Mouse (Mus musculus): Measurements from ENCODE around the gene Bbof1. TPM values are rescaled to one million over a fixed set of nuclear protein-coding genes. Genes with fewer than 3 reads are reported as not detected.

Gene Bbof1
- polyA plus RNA-seq, 1 experiment from 2014 or later = 0.80 TPM

DNA sequence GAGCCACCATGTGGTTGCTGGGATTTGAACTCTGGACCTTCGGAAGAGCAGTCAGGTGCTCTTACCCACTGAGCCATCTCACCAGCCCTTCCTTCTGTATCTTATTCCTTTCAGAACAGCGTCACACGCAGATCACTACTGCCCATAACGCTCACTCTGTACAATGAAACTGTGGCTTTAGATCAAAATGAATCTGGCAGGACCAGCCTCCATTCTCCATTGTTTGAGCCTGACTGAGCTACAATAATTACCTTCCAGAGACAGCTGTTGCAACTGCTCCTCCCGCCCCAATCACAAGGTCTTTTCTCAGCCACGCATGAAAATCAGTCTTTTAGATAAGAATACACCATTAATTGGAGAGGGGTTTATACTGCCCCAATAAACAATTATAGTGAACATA is 4.3 kb upstream of the Bbof1 start:
- Histone ChIP-seq H3K4me2 (replicated peaks) (no peak overlapping the region), H3K4me3 (replicated peaks) (no peak overlapping the region), H3K27ac (no peak overlapping the region), H3K9ac (no peak overlapping the region), H3K9me3 (no peaks in the 10 kb centered on the region), H3K27me3 (replicated peaks) (no peaks in the 10 kb centered on the region), H3K4me1 (replicated peaks) (0 out of 2 replicates have a peak, but pooled peaks cover 11% of the 10 kb centered on the region), H3K36me3 (no peaks in the 10 kb centered on the region)
- no peak for ATAC-seq
- WGBS = 78% methylated on average over 6 of the region's 6 CpGs

- 55% methylated on average over 4 of the region's 4 CpGs for WGBS
- no peak overlapping the region for H3K4me2 ChIP-seq (replicated peaks)
Measured at GRCm38 (mm10) chr12:84407259-84407658, 1.6 kb upstream of the Bbof1 start.

DNA sequence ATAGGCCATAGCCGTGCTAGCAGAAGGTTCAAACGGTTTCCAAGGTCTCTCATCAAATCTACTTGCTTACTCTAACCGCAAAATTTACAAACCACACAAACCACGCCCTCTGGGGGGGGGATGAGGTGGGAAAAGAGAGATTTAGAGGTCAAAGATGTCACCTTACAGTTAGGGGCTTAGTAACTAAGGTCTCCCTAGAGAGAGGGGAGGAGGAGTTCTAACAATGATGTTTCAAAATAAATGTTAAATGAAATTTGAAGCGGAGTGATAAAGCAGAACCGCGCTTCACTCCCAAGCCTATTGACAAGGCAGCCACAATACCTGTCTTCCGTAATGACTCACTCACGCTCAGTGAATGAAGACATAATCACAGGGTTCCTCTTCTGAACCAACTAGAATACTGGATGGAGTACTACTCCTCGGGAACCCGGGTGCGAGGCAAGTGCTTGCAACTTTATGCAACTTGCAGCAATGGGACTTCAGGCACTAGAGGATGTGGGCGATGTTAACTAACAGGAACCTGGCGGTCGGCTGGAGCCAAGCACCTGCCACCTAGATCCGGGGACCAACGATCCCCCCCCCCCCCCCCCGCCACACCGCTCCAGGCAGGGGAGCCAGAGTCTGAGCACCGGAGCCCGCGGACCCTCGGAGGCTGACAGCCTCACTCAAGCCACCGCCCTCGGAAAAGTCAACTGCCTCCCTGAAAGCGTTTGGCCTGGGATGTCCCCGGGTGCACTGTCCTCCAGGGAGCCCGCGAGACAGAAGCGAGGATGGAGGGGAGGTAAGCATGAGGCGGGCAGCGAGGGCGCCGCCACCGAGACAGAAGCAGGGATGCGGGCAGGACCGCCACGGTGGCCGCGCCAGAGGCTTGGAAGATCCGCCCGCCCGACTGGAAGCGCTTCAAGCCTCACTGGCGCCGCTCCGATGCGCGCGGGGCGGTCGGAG is 725 bp upstream of the Bbof1 start:
- Histone ChIP-seq H3K9ac (peak overlapping the region; percentile 83), H3K4me2 (replicated peaks) (peak overlapping the region; percentile 91), H3K4me3 (replicated peaks) (peak overlapping the region; percentile 83), H3K27me3 (replicated peaks) (no peaks in the 10 kb centered on the region), H3K36me3 (no peaks in the 10 kb centered on the region), H3K9me3 (no peaks in the 10 kb centered on the region), H3K27ac (peak overlapping the region; percentile 87), H3K4me1 (replicated peaks) (0 out of 2 replicates have a peak, but pooled peaks cover 8% of the 10 kb centered on the region)
- peak; percentile 57 for ATAC-seq
- WGBS = under 1% methylated on average over 51 of the region's 52 CpGs

More at GRCm38 (mm10) chr12:84407259-84407658, 1.6 kb upstream of the Bbof1 start:
- 0 out of 2 replicates have a peak, but pooled peaks cover 8% of the 10 kb centered on the region for H3K4me1 ChIP-seq (replicated peaks)
- H3K9ac ChIP-seq = no peak overlapping the region
- no peaks in the 10 kb centered on the region for H3K27me3 ChIP-seq (replicated peaks)
- H3K9me3 ChIP-seq = no peaks in the 10 kb centered on the region
- no peak overlapping the region for H3K27ac ChIP-seq
- H3K36me3 ChIP-seq = no peaks in the 10 kb centered on the region
- no peak for ATAC-seq
- H3K4me3 ChIP-seq (replicated peaks) = no peak overlapping the region

- H3K4me2 ChIP-seq (replicated peaks) = peak within 1 kb of the TSS; percentile 86
- H3K4me1 ChIP-seq (replicated peaks) = no peaks in the 10 kb centered on the region
- H3K9me3 ChIP-seq = no peaks in the 10 kb centered on the region
- ATAC-seq = peak; percentile 94
- no peaks in the 10 kb centered on the region for H3K36me3 ChIP-seq
- peak within 1 kb of the TSS; percentile 51; the same call in 1 of the 2 replicates for H3K27ac ChIP-seq
- 3% methylated on average over 50 of the region's 50 CpGs for WGBS
- H3K4me3 ChIP-seq (replicated peaks) = peak within 1 kb of the TSS; percentile 56
- no peaks in the 10 kb centered on the region for H3K27me3 ChIP-seq (replicated peaks)
- peak within 1 kb of the TSS; percentile 55 for H3K9ac ChIP-seq
Measured at GRCm38 (mm10) chr12:84416834-84417604, 8.1 kb downstream of the Bbof1 start, which contains the start of gene Rnf113a2. TSS of gene Rnf113a2 (plus strand) at chr12:84417196.

DNA sequence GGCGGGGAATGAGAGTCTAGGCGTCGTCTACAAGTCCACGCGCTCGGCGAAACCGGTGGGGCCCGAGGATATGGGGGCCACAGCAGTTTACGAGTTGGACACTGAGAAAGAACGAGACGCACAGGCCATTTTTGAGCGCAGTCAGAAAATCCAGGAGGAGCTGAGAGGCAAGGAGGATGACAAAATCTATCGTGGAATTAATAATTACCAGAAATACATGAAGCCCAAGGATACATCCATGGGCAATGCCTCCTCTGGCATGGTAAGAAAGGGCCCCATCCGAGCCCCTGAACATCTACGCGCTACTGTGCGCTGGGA is 8.7 kb downstream of the Bbof1 start:
- Histone ChIP-seq H3K36me3 (no peaks in the 10 kb centered on the region), H3K4me3 (replicated peaks) (peak overlapping the region; percentile 56), H3K9me3 (no peaks in the 10 kb centered on the region), H3K27me3 (replicated peaks) (no peaks in the 10 kb centered on the region), H3K9ac (peak overlapping the region; percentile 55), H3K4me2 (replicated peaks) (peak overlapping the region; percentile 86), H3K27ac (0 out of 2 replicates have a peak overlapping the region, but pooled peaks have one; percentile 51), H3K4me1 (replicated peaks) (no peaks in the 10 kb centered on the region)
- 36% methylated on average over 18 of the region's 18 CpGs for WGBS
- peak; percentile 38; the same call in 1 of the 2 replicates for ATAC-seq

GRCm38 (mm10) chr12:84423990-84424389 is 15.1 kb downstream of the Bbof1 start:
- no peak overlapping the region for H3K27ac ChIP-seq
- no peaks in the 10 kb centered on the region for H3K4me1 ChIP-seq (replicated peaks)
- ATAC-seq = no peak
- WGBS = 65% methylated on average over 3 of the region's 3 CpGs
- no peaks in the 10 kb centered on the region for H3K27me3 ChIP-seq (replicated peaks)
- H3K9me3 ChIP-seq = no peaks in the 10 kb centered on the region
- H3K36me3 ChIP-seq = no peaks in the 10 kb centered on the region
- no peak overlapping the region for H3K4me3 ChIP-seq (replicated peaks)
- H3K4me2 ChIP-seq (replicated peaks) = no peak overlapping the region
- no peak overlapping the region for H3K9ac ChIP-seq

GRCm38 (mm10) chr12:84429825-84430224 is 21.0 kb downstream of the Bbof1 start:
- Histone ChIP-seq H3K4me1 (replicated peaks) (no peaks in the 10 kb centered on the region), H3K4me3 (replicated peaks) (no peak overlapping the region), H3K27ac (no peak overlapping the region), H3K4me2 (replicated peaks) (no peak overlapping the region), H3K27me3 (replicated peaks) (no peaks in the 10 kb centered on the region), H3K9me3 (no peaks in the 10 kb centered on the region), H3K9ac (no peak overlapping the region), H3K36me3 (no peaks in the 10 kb centered on the region)
- 74% methylated on average over 2 of the region's 2 CpGs for WGBS
- ATAC-seq = no peak

- H3K4me1 ChIP-seq (replicated peaks) = no peaks in the 10 kb centered on the region
- WGBS = 47% methylated on average over 2 of the region's 2 CpGs
- H3K9ac ChIP-seq = no peak overlapping the region
- H3K9me3 ChIP-seq = no peaks in the 10 kb centered on the region
- no peaks in the 10 kb centered on the region for H3K36me3 ChIP-seq
- no peak overlapping the region for H3K4me3 ChIP-seq (replicated peaks)
- no peak for ATAC-seq
- no peak overlapping the region for H3K27ac ChIP-seq
- no peaks in the 10 kb centered on the region for H3K27me3 ChIP-seq (replicated peaks)
- no peak overlapping the region for H3K4me2 ChIP-seq (replicated peaks)
Measured at GRCm38 (mm10) chr12:84438697-84439096, 29.8 kb downstream of the Bbof1 start.

DNA sequence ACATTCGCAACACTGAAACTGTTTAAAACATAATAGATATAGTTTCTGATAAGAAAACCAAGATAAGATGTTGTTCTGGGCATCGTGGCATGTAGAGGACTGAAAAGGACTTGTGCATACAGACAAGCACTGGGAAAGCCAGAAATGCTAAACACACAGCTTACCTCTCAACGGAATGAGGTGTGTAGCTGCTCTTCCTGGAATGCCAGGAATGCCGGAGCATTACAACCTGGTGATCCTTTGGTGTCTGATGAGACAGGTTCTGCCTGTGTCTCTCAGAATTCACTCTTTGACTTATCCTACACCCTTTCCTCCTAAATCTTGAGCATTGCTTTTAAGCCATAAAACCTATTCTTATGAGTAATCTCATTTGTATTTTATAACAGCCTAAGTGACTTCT is 33.7 kb downstream of the Bbof1 start:
- H3K36me3 ChIP-seq = no peaks in the 10 kb centered on the region
- no peak overlapping the region for H3K4me3 ChIP-seq (replicated peaks)
- WGBS = 64% methylated on average over 4 of the region's 4 CpGs
- no peak overlapping the region for H3K9ac ChIP-seq
- H3K9me3 ChIP-seq = no peaks in the 10 kb centered on the region
- no peak overlapping the region for H3K27ac ChIP-seq
- ATAC-seq = no peak
- H3K27me3 ChIP-seq (replicated peaks) = no peaks in the 10 kb centered on the region
- H3K4me2 ChIP-seq (replicated peaks) = no peak overlapping the region
- no peaks in the 10 kb centered on the region for H3K4me1 ChIP-seq (replicated peaks)

- H3K4me3 ChIP-seq (replicated peaks) = no peak overlapping the region
- peaks cover 4% of the 10 kb centered on the region; the same call in 1 of the 2 replicates for H3K4me1 ChIP-seq (replicated peaks)
- no peaks in the 10 kb centered on the region for H3K9me3 ChIP-seq
- no peak overlapping the region for H3K4me2 ChIP-seq (replicated peaks)
- 78% methylated on average over 1 of the region's 1 CpGs for WGBS
- no peaks in the 10 kb centered on the region for H3K27me3 ChIP-seq (replicated peaks)
- H3K27ac ChIP-seq = no peak overlapping the region
- ATAC-seq = no peak
- H3K36me3 ChIP-seq = no peaks in the 10 kb centered on the region
- H3K9ac ChIP-seq = no peak overlapping the region
Measured at GRCm38 (mm10) chr12:84447386-84447785, 38.5 kb downstream of the Bbof1 start.

GRCm38 (mm10) chr12:84448181-84448580 is 39.3 kb downstream of the Bbof1 start:
- peaks cover 4% of the 10 kb centered on the region; the same call in 1 of the 2 replicates for H3K4me1 ChIP-seq (replicated peaks)
- no peak overlapping the region for H3K4me3 ChIP-seq (replicated peaks)
- no peaks in the 10 kb centered on the region for H3K9me3 ChIP-seq
- H3K4me2 ChIP-seq (replicated peaks) = no peak overlapping the region
- no peak overlapping the region for H3K9ac ChIP-seq
- H3K27me3 ChIP-seq (replicated peaks) = no peaks in the 10 kb centered on the region
- 79% methylated on average over 6 of the region's 6 CpGs for WGBS
- ATAC-seq = no peak
- H3K27ac ChIP-seq = no peak overlapping the region
- H3K36me3 ChIP-seq = no peaks in the 10 kb centered on the region

- H3K36me3 ChIP-seq = no peaks in the 10 kb centered on the region
- H3K27me3 ChIP-seq (replicated peaks) = no peaks in the 10 kb centered on the region
- H3K4me3 ChIP-seq (replicated peaks) = peak overlapping the region; percentile 70
- peak overlapping the region; percentile 66 for H3K9ac ChIP-seq
- WGBS = 45% methylated on average over 10 of the region's 10 CpGs
- H3K9me3 ChIP-seq = no peaks in the 10 kb centered on the region
- H3K27ac ChIP-seq = no peak overlapping the region; the same call in 1 of the 2 replicates
- H3K4me2 ChIP-seq (replicated peaks) = peak overlapping the region; percentile 90
- peaks cover 4% of the 10 kb centered on the region; the same call in 1 of the 2 replicates for H3K4me1 ChIP-seq (replicated peaks)
- no peak for ATAC-seq
Measured at GRCm38 (mm10) chr12:84449887-84450286, 41.0 kb downstream of the Bbof1 start.
